Mouse (Mus musculus) frontal cortex, adult (tissue): Measurements from ENCODE around the gene Gm49405.

ENCODE experiments used
- ATAC-seq: cut with Nextera tagmentation; 2 replicates; pipeline ENCODE4 v1.9.2; 2017; ENCODE audit warnings: mild to moderate bottlenecking, moderate library complexity, mixed read lengths; ENCODE audit not compliant: low TSS enrichment

Gene Gm49405

DNA sequence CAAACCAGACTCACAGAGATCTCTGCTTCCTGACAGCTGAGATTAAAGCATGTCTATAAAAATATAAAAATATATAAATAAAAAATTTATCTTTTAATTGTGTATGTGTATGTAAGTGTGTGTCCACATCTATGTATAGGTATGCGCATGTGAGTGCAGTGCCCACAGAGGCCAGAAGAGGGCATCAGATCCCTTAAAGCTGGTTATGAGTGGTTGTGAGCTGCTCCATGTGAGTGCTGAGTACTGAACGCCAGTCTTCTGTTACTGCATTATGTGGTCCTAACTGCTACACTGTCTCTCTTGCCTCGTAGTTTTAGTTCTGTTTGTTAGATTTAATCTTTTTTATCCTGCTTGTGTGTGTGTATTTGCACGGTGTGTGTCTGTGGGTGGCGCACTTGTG is 50.6 kb downstream of the Gm49405 start:
- no peak for ATAC-seq

GRCm38 (mm10) chr19:4051741-4052515 is 51.5 kb downstream of the Gm49405 start:
- no peak for ATAC-seq

- no peak for ATAC-seq
These were observed 52.1 kb downstream of the Gm49405 start for GRCm38 (mm10) chr19:4052516-4053030.

DNA sequence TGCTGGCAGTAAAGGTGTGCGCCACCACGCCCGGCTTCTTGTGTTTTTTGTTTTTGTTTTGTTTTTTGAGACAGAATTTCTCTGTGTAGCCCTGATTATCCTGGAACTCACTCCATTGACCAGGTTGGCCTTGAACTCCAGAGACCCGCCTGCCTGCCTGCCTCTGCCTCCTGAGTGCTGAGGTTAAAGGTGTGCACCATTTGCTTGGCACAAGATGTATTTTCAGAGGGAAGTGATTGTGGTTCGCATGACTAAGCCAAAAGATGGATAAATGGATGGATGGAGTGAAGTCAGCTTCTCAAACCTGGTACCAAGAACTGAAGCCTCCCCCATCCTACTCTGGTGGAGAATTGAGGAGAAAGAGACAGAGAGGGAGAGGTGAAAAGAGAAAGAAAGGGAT is 54.2 kb downstream of the Gm49405 start:
- no peak for ATAC-seq
